Mouse (Mus musculus) MEL (cell line): ENCODE measurements around the gene Nek2.

Experiments
- CTCF ChIP-seq, 3 experiments: IDR thresholded peaks in 2 of 3; conservative IDR thresholded peaks in 1 of 3; 2 replicates each; pipeline ENCODE4 v1.5.1; 2011 to 2012; ENCODE audit warnings: low read length in 3 of 3, low read depth in 2 of 3, mild to moderate bottlenecking in 2 of 3, improper control_type of control experiment in 1 of 3, inconsistent platforms in 1 of 3, mixed read lengths in 1 of 3, moderate library complexity in 1 of 3; ENCODE audit not compliant: control insufficient read depth in 1 of 3, insufficient read depth in 1 of 3, poor library complexity in 1 of 3, severe bottlenecking in 1 of 3
- E2F4 ChIP-seq: IDR thresholded peaks from 2 replicates; pipeline ENCODE4 v1.6.1; 2011; ENCODE audit warnings: low read depth, low read length, improper control_type of control experiment, borderline replicate concordance
- ELF1 ChIP-seq: IDR thresholded peaks from 2 replicates; pipeline ENCODE4 v1.6.1; 2014; ENCODE audit warnings: low read depth, mild to moderate bottlenecking, inconsistent platforms, low read length, improper control_type of control experiment, moderate library complexity
- EP300 ChIP-seq, 2 experiments: IDR thresholded peaks; 2 replicates each; pipeline ENCODE4 v1.6.1; 2011; ENCODE audit warnings: improper control_type of control experiment in 2 of 2, low read length in 2 of 2, low read depth in 1 of 2, mild to moderate bottlenecking in 1 of 2
- KAT2A ChIP-seq: conservative IDR thresholded peaks from 2 replicates; pipeline ENCODE4 v1.6.1; 2012; ENCODE audit warnings: low read depth, low read length, improper control_type of control experiment, inconsistent platforms
- MAX ChIP-seq: IDR thresholded peaks from 2 replicates; pipeline ENCODE4 v1.6.1; 2011; ENCODE audit warnings: low read length, improper control_type of control experiment
- MXI1 ChIP-seq: IDR thresholded peaks from 2 replicates; pipeline ENCODE4 v1.6.1; 2011; ENCODE audit warnings: mild to moderate bottlenecking, low read depth, low read length, improper control_type of control experiment
- POLR2A ChIP-seq, 2 experiments: IDR thresholded peaks; 2 replicates each; pipeline ENCODE4 v1.6.1; 2011 to 2012; ENCODE audit warnings: low read length in 2 of 2, mild to moderate bottlenecking in 2 of 2, control low read depth in 1 of 2, improper control_type of control experiment in 1 of 2, low read depth in 1 of 2, moderate library complexity in 1 of 2; ENCODE audit not compliant: control insufficient read depth in 1 of 2, insufficient read depth in 1 of 2, poor library complexity in 1 of 2
- POLR2AphosphoS2 ChIP-seq: IDR thresholded peaks from 2 replicates; pipeline ENCODE4 v1.6.1; 2011; ENCODE audit warnings: low read length, improper control_type of control experiment
- RAD21 ChIP-seq: IDR thresholded peaks from 2 replicates; pipeline ENCODE4 v1.6.1; 2011; ENCODE audit warnings: mild to moderate bottlenecking, low read depth, low read length, improper control_type of control experiment
- SMC3 ChIP-seq: IDR thresholded peaks from 2 replicates; pipeline ENCODE4 v1.6.1; 2011; ENCODE audit warnings: low read depth, low read length, improper control_type of control experiment
- TBP ChIP-seq: IDR thresholded peaks from 2 replicates; pipeline ENCODE4 v1.8.0; 2011; ENCODE audit warnings: low read depth, low read length, improper control_type of control experiment
- USF2 ChIP-seq, 2 experiments: IDR thresholded peaks; 2 replicates each; pipeline ENCODE4 v1.6.1; 2011 to 2012; ENCODE audit warnings: improper control_type of control experiment in 2 of 2, low read length in 2 of 2, borderline replicate concordance in 1 of 2, inconsistent platforms in 1 of 2, low read depth in 1 of 2, mild to moderate bottlenecking in 1 of 2; ENCODE audit not compliant: insufficient read depth in 1 of 2
- ZC3H11A ChIP-seq: IDR thresholded peaks from 2 replicates; pipeline ENCODE4 v1.6.1; 2012; ENCODE audit warnings: low read depth, mild to moderate bottlenecking, inconsistent platforms, low read length, improper control_type of control experiment

- TF ChIP-seq CTCF (IDR thresholded peaks at IDR 0.05 in 2 of 3, conservative IDR thresholded peaks at IDR 0.05 in 1 of 3; ENCODE audit: control insufficient read depth in 1 of 3, insufficient read depth in 1 of 3, low read depth in 2 of 3, low read length in 3 of 3, poor library complexity in 1 of 3, severe bottlenecking in 1 of 3) (no peak), KAT2A (no peak), SMC3 (no peak), EP300 (IDR thresholded peaks at IDR 0.05; ENCODE audit: low read depth in 1 of 2, low read length in 2 of 2) (no peak), POLR2A (IDR thresholded peaks at IDR 0.05; ENCODE audit: control insufficient read depth in 1 of 2, insufficient read depth in 1 of 2, low read depth in 1 of 2, low read length in 2 of 2, poor library complexity in 1 of 2) (no peak), POLR2AphosphoS2 (no peak), ZC3H11A (no peak), RAD21 (no peak), ELF1 (no peak), TBP (no peak), MXI1 (no peak), E2F4 (no peak), MAX (no peak), USF2 (IDR thresholded peaks at IDR 0.05; ENCODE audit: borderline replicate concordance in 1 of 2, insufficient read depth in 1 of 2, low read depth in 1 of 2, low read length in 2 of 2) (no peak)
These were observed 43.7 kb upstream of the Nek2 start for GRCm38 (mm10) chr1:191777521-191777920.
